Mouse (Mus musculus) ES-Bruce4 (cell line): ENCODE measurements around the gene Sh3bgrl3.

Experiments
- CTCF ChIP-seq: IDR thresholded peaks from one replicate; pipeline ENCODE4 v1.8.1; 2011; ENCODE audit warnings: low read depth, low read length
- POLR2A ChIP-seq: IDR thresholded peaks from one replicate; pipeline ENCODE4 v1.8.1; 2011; ENCODE audit warnings: low read length; ENCODE audit not compliant: insufficient read depth

- no peak for TF ChIP-seq CTCF
- peak; percentile 57 for TF ChIP-seq POLR2A
Measured at GRCm38 (mm10) chr4:134128221-134128982, at the start of gene Sh3bgrl3.
